ENCODE assay signal across 13 mouse cellular contexts in the genomic region with DNA sequence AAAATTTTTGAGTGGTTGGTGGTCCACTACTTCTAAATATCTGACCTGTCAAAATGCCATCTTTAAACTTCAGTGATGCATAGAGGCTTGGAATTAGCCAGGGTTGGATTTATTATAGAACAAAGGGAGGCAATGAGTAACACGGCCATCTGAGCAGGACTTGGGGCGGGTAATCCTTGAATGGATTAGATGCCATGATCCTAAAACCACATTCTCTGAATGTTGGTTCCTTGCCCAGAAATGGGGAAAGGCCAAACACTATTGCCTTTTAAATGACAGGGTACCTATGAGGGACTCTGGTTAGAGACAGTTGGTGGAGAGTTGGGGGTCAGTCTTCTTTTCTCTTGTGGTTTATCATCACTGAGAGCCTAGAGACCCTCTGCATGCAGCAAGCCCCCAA. TPM values are rescaled to one million over a fixed set of nuclear protein-coding genes. Genes with fewer than 3 reads are reported as not detected.
"Had no signal": no experiment of that assay in that cellular context is flagged by ENCODE, and none has a peak within 500 bp of the region (broad histone marks: within the 10 kb centered on the region; RNA-seq: fewer than 3 reads in every experiment).

No protein-coding gene starts in this region.

- DNase-seq: kidney, adult 11 months; kidney, adult 8-10 months; kidney, postnatal 10 days; kidney, postnatal 36 days; layer of hippocampus, postnatal 36 days; liver, embryonic 13.5 days; lung, adult 2 months; lung, postnatal 14 days; right cerebral cortex, adult 18-20 months; thymus, adult 2 months; thymus, postnatal 14 days; thymus, postnatal 4 days had no signal

RNA-seq across cellular contexts. Expression of a gene that starts 55.1 kb away (rescaled TPM):
- total RNA-seq: megakaryocyte, adult 5-6 weeks had no signal
